Mouse (Mus musculus) lung, postnatal 0 days (tissue): ENCODE data around the gene Insrr.

ENCODE experiments used
- CTCF ChIP-seq: IDR thresholded peaks from 2 replicates; pipeline ENCODE4 v1.5.1; 2016; ENCODE audit warnings: antibody characterized with exemption, mild to moderate bottlenecking
- EP300 ChIP-seq: IDR thresholded peaks from 2 replicates; pipeline ENCODE4 v1.6.1; 2016; ENCODE audit warnings: antibody characterized with exemption, mild to moderate bottlenecking, control low read depth

GRCm38 (mm10) chr3:87771088-87771487 is 25.7 kb upstream of the Insrr start:
- TF ChIP-seq CTCF (no peak), EP300 (no peak)
